ENCODE assay signal across 17 mouse cellular contexts in genomic region chr5:107754740-107755139, GRCm38 (mm10). TPM values are rescaled to one million over a fixed set of nuclear protein-coding genes. Genes with fewer than 3 reads are reported as not detected.
DNase-seq lines count a peak whose midpoint lies in the region; ATAC-seq and TF ChIP-seq lines count a peak whose summit lies in the region.
"Had no signal": no experiment of that assay in that cellular context is flagged by ENCODE, and none has a peak within 500 bp of the region (broad histone marks: within the 10 kb centered on the region; RNA-seq: fewer than 3 reads in every experiment).

No protein-coding gene starts in this region.

- 0 out of 2 replicates have a peak, but pooled peaks have one; percentile 38 for ATAC-seq in liver, embryonic 16.5 days (ENCODE audit: low read depth)
- ATAC-seq in liver, embryonic 12.5 days: no peak
- peak; percentile 71 for ATAC-seq in granulocyte monocyte progenitor cell, adult 5-6 weeks (replicated peaks; ENCODE audit: poor library complexity, severe bottlenecking)

- H3K9me3 ChIP-seq in liver, embryonic 16.5 days (replicated peaks; ENCODE audit: control insufficient read depth, low read length): no peaks in the 10 kb centered on the region
- no peaks in the 10 kb centered on the region for H3K9me3 ChIP-seq in liver, embryonic 12.5 days (replicated peaks)
- H3K9me3 ChIP-seq in limb, embryonic 10.5 days (replicated peaks): no peaks in the 10 kb centered on the region
- H3K9me3 ChIP-seq: embryonic facial prominence, embryonic 13.5 days; heart, embryonic 13.5 days had no signal

- no peaks in the 10 kb centered on the region for H3K79me2 ChIP-seq in myocyte (ENCODE audit: control insufficient read depth, insufficient read depth)

- H3K4me2 ChIP-seq in liver, embryonic 16.5 days (ENCODE audit: low read depth, low read length): no peak overlapping the region
- H3K4me2 ChIP-seq in liver, embryonic 12.5 days: no peak overlapping the region
- H3K4me2 ChIP-seq in myocyte (ENCODE audit: low read depth): peak overlapping the region; percentile 28
- H3K4me2 ChIP-seq: embryonic facial prominence, embryonic 13.5 days; heart, embryonic 13.5 days; lung, embryonic 14.5 days had no signal

- no peak overlapping the region for H3ac ChIP-seq in myocyte (ENCODE audit: control insufficient read depth, insufficient read length)

- DNase-seq in CD4-positive helper T cell, adult 2 months (ENCODE audit: low read depth, low spot score): peak; percentile 85
- no peak for DNase-seq in heart, postnatal 25 days (ENCODE audit: low spot score)
- no peak for DNase-seq in right cerebral cortex, postnatal 36 days (ENCODE audit: low spot score in 2 of 2)
- DNase-seq in limb, embryonic 10.5 days (ENCODE audit: low spot score): no peak
- DNase-seq: cerebellum, adult 11-12 months; kidney, adult 18-20 months; kidney, postnatal 4 days; layer of hippocampus, postnatal 36 days; left cerebral cortex, postnatal 4 days; lung, embryonic 14.5 days had no signal

- H3K27ac ChIP-seq in liver, embryonic 16.5 days (ENCODE audit: low read length): no peak overlapping the region
- H3K27ac ChIP-seq in liver, embryonic 12.5 days: no peak overlapping the region
- H3K27ac ChIP-seq in limb, embryonic 10.5 days: no peak overlapping the region
- H3K27ac ChIP-seq: embryonic facial prominence, embryonic 13.5 days; heart, embryonic 13.5 days had no signal

- H3K36me3 ChIP-seq in liver, embryonic 16.5 days (ENCODE audit: control insufficient read depth, insufficient read depth): peaks cover 9% of the 10 kb centered on the region
- peaks cover 54% of the 10 kb centered on the region for H3K36me3 ChIP-seq in liver, embryonic 12.5 days
- H3K36me3 ChIP-seq in myocyte (ENCODE audit: control insufficient read depth, insufficient read depth): no peaks in the 10 kb centered on the region
- peaks cover 12% of the 10 kb centered on the region for H3K36me3 ChIP-seq in limb, embryonic 10.5 days

- no peak overlapping the region for H3K9ac ChIP-seq in liver, embryonic 16.5 days (ENCODE audit: low read depth, low read length)
- no peak overlapping the region for H3K9ac ChIP-seq in liver, embryonic 12.5 days
- H3K9ac ChIP-seq: embryonic facial prominence, embryonic 13.5 days; heart, embryonic 13.5 days; lung, embryonic 14.5 days had no signal

- WGBS in liver, embryonic 16.5 days (ENCODE audit: insufficient replicate concordance): 66% methylated on average over 1 of the region's 1 CpGs
- 73% methylated on average over 1 of the region's 1 CpGs for WGBS in liver, embryonic 12.5 days (ENCODE audit: insufficient replicate concordance)
- WGBS in limb, embryonic 10.5 days: 95% methylated on average over 1 of the region's 1 CpGs

- H3K4me1 ChIP-seq in liver, embryonic 16.5 days (ENCODE audit: control insufficient read depth, low read depth, low read length): peaks cover 10% of the 10 kb centered on the region
- H3K4me1 ChIP-seq in liver, embryonic 12.5 days: peaks cover 20% of the 10 kb centered on the region
- H3K4me1 ChIP-seq in limb, embryonic 10.5 days: no peaks in the 10 kb centered on the region
- H3K4me1 ChIP-seq: embryonic facial prominence, embryonic 13.5 days had no signal

- intact Hi-C loops in heart, postnatal 25 days (cut with DNase I): no loop called here

- no peak overlapping the region for H3K4me3 ChIP-seq in liver, embryonic 16.5 days (ENCODE audit: low read depth, low read length)
- H3K4me3 ChIP-seq in liver, embryonic 12.5 days: no peak overlapping the region
- no peak overlapping the region for H3K4me3 ChIP-seq in myocyte
- no peak overlapping the region for H3K4me3 ChIP-seq in limb, embryonic 10.5 days
- H3K4me3 ChIP-seq: embryonic facial prominence, embryonic 13.5 days; heart, embryonic 13.5 days had no signal

- H3K27me3 ChIP-seq in liver, embryonic 16.5 days (ENCODE audit: control insufficient read depth, insufficient read depth, low read depth, low read length): no peaks in the 10 kb centered on the region
- H3K27me3 ChIP-seq in liver, embryonic 12.5 days (replicated peaks): peaks cover 13% of the 10 kb centered on the region
- H3K27me3 ChIP-seq in myocyte (ENCODE audit: control insufficient read depth, insufficient read depth, insufficient read length): no peaks in the 10 kb centered on the region
- no peaks in the 10 kb centered on the region for H3K27me3 ChIP-seq in limb, embryonic 10.5 days (ENCODE audit: low read depth, poor library complexity, severe bottlenecking)
- H3K27me3 ChIP-seq: embryonic facial prominence, embryonic 13.5 days; heart, embryonic 13.5 days had no signal

- TF ChIP-seq POLR2A in myocyte (IDR thresholded peaks at IDR 0.05; ENCODE audit: insufficient read length, low read depth): no peak

TF ChIP-seq in myocyte, 11 proteins besides CTCF, POLR2A, EP300 and RAD21:
- no peak for TF ChIP-seq TCF12 (IDR thresholded peaks at IDR 0.05; ENCODE audit: insufficient read depth, poor library complexity, severe bottlenecking)
- peak; percentile 84 for TF ChIP-seq USF1 (IDR thresholded peaks at IDR 0.05; ENCODE audit: low read depth)
- TF ChIP-seq CEBPB (IDR thresholded peaks at IDR 0.05; ENCODE audit: insufficient read depth, poor library complexity, severe bottlenecking): peak; percentile 78
- peak in 1 of 3 experiments; percentile 8 for TF ChIP-seq MYOD1 (IDR thresholded peaks at IDR 0.05; ENCODE audit: control insufficient read depth in 1 of 3, insufficient read length in 2 of 3, low read depth in 2 of 3)
- no peak for TF ChIP-seq E2F4 (IDR thresholded peaks at IDR 0.05; ENCODE audit: insufficient read depth)

RNA-seq across cellular contexts. Expression of gene Gfi1, which starts 28.9 kb away (rescaled TPM):
- 1.4 and 1.5 TPM in 2 replicates for polyA plus RNA-seq in liver, embryonic 16.5 days (2015; fragmentation: Nextera tagmentation; extraction: Ambion mirVana)
- 0.74 and 1.0 TPM in 2 replicates for polyA plus RNA-seq in liver, embryonic 12.5 days (2016; fragmentation: Nextera tagmentation; extraction: Ambion mirVana)
- total RNA-seq in granulocyte monocyte progenitor cell, adult 5-6 weeks (2014; fragmentation: Nextera tagmentation): 42.2 and 60.6 TPM in 2 replicates
- total RNA-seq in granulocyte monocyte progenitor cell, adult 5-6 weeks (2017): 53.9 and 54.4 TPM in 2 replicates
- 0.78 TPM for polyA plus RNA-seq in myocyte (2012; fragmentation: generic; extraction: Trizol)
- total RNA-seq in heart, postnatal 25 days (2021): not detected
- 0.05 and 0.26 TPM in 2 replicates for polyA plus RNA-seq in limb, embryonic 10.5 days (2016; fragmentation: Nextera tagmentation; extraction: Ambion mirVana)
- total RNA-seq: layer of hippocampus, postnatal 36 days had no signal
- polyA plus RNA-seq: cortical plate, adult 2 months; embryonic facial prominence, embryonic 13.5 days; heart, embryonic 13.5 days had no signal
